Mouse (Mus musculus): ENCODE results near the gene Foxo3. TPM values are rescaled to one million over a fixed set of nuclear protein-coding genes. Genes with fewer than 3 reads are reported as not detected.

Foxo3 gene
- total RNA-seq, 4 experiments from 2014 or later, result 69.4 to 88.2 (median 76.9) TPM

Other genes with a start within 250 kb of the Foxo3 start
- gene Afg1l, start 201.8 kb upstream of the Foxo3 start, total RNA-seq (2022), result 10 to 100 TPM; 12.3 to 13.6 (median 12.4) TPM
- 100 to 1,000 TPM; 174 to 195 (median 178) TPM for gene Snx3, start 225.3 kb upstream of the Foxo3 start, total RNA-seq (2022)